Mouse (Mus musculus): ENCODE data around the gene Dnmt3c. TPM values are rescaled to one million over a fixed set of nuclear protein-coding genes. Genes with fewer than 3 reads are reported as not detected.
"Not testable (repeated sequence)": the region's sequence is repeated elsewhere in the genome, so short reads cannot be mapped to it uniquely, and the experiment has no call there.

Dnmt3c gene
- total and polyA plus RNA-seq, 3 experiments, result 0.02 TPM; not detected in 2

DNA sequence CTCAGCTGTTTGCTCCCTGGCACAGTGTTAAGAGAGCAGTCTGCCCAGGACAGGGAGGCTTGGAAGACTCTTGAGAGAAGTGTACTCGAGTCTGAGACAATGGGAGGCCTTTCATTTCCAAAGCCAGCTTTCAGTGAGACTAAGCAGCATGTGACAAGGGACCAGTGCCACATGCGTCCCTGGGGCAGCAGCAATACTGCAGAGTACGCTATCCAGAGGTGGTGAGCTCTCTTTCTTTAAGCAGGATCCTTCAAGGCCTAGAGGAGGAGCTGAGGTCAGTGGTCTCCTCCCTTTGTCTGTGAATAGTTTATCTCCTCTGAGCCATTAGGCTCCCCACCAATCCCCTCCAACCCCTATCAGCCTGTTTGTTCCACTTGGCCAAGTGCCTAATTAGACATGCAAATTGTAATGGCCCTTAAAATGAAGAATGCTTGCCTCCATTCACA lies 16.2 kb downstream of the Dnmt3c start:
- ATAC-seq (ENCODE audit: extremely low read depth, insufficient number of reproducible peaks, low FRiP score, poor library complexity, severe bottlenecking), result no peak

DNA sequence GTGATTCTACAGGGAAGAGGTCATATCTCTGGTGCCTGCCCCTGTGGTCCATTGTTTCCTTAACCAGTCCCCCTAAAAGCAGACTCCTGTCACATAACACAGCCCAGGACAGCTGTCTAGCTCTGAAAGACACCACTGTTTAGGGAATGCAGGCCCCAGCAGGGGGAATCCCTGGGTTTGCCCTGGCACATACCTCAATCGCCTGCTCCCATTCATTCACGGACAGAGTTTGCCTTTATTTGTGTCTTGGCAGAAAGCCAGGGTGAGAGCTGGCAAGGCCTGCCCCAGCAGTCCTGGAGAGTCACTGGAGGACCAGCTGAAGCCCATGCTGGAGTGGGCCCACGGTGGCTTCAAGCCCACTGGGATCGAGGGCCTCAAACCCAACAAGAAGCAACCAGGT lies 16.8 kb downstream of the Dnmt3c start:
- Histone ChIP-seq H3K36me3 (replicated peaks) (no peaks in the 10 kb centered on the region), H3K4me1 (ENCODE audit: insufficient read depth, low read depth, low read length) (peaks cover 2% of the 10 kb centered on the region; the same call in 1 of the 2 replicates), H3K27me3 (ENCODE audit: insufficient read depth, low read length) (peaks cover 20% of the 10 kb centered on the region), H3K4me3 (ENCODE audit: low read depth, low read length) (no peak overlapping the region), H3K9me3 (replicated peaks) (no peaks in the 10 kb centered on the region)
- ATAC-seq (ENCODE audit: extremely low read depth, insufficient number of reproducible peaks, low FRiP score, poor library complexity, severe bottlenecking), result no peak
- DNase-seq (ENCODE audit: low spot score), result no peak
- TF ChIP-seq GATA1 (IDR thresholded peaks at IDR 0.05; ENCODE audit: borderline replicate concordance, low read length), result no peak
- TF ChIP-seq POLR2AphosphoS5 (IDR thresholded peaks at IDR 0.05; ENCODE audit: insufficient replicate concordance, low read depth, low read length), result no peak
- TF ChIP-seq GATA2 (IDR thresholded peaks at IDR 0.05; ENCODE audit: borderline replicate concordance, low read depth, low read length), result no peak
- no peak for TF ChIP-seq CTCF (IDR thresholded peaks at IDR 0.05; ENCODE audit: low read depth, low read length)
- TF ChIP-seq TAL1 (conservative IDR thresholded peaks at IDR 0.05; ENCODE audit: low read depth, low read length), result no peak

More for the DNA sequence above, 16.2 kb downstream of the Dnmt3c start:
- TF ChIP-seq TAL1 (conservative IDR thresholded peaks at IDR 0.05; ENCODE audit: low read depth, low read length) (no peak), GATA1 (IDR thresholded peaks at IDR 0.05; ENCODE audit: borderline replicate concordance, low read length) (no peak), GATA2 (IDR thresholded peaks at IDR 0.05; ENCODE audit: borderline replicate concordance, low read depth, low read length) (no peak), POLR2AphosphoS5 (IDR thresholded peaks at IDR 0.05; ENCODE audit: insufficient replicate concordance, low read depth, low read length) (no peak), CTCF (IDR thresholded peaks at IDR 0.05; ENCODE audit: low read depth, low read length) (no peak)
- no peak for DNase-seq (ENCODE audit: low spot score)
- Histone ChIP-seq H3K9me3 (replicated peaks) (no peaks in the 10 kb centered on the region), H3K4me3 (ENCODE audit: low read depth, low read length) (no peak overlapping the region), H3K4me1 (ENCODE audit: insufficient read depth, low read depth, low read length) (peaks cover 2% of the 10 kb centered on the region; the same call in 1 of the 2 replicates), H3K36me3 (replicated peaks) (no peaks in the 10 kb centered on the region), H3K27me3 (ENCODE audit: insufficient read depth, low read length) (peaks cover 20% of the 10 kb centered on the region)

DNA sequence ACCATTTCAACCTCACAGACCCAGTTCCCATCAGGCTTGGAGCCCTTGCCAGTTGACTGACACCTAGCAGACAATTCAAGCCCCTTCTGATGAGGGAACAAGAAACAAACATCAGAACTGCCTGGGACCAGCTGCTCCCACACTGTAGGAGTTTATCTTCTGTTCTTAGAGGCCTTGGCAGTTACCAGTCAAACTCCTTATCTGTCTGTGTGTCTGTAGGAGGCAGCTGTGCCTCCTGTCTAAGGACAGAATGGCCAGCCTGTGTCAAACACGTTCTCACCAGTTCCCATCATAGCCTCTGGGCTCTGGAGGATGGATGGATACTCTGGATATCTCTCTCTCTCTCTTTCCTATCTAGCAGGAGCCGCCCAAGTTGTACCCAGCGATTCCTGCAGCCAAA lies 21.4 kb downstream of the Dnmt3c start:
- not testable (repeated sequence) for DNase-seq (ENCODE audit: low spot score); ATAC-seq (ENCODE audit: extremely low read depth, insufficient number of reproducible peaks, low FRiP score, poor library complexity, severe bottlenecking); H3K4me3 ChIP-seq (ENCODE audit: low read depth, low read length); H3K9me3 ChIP-seq (replicated peaks); H3K36me3 ChIP-seq (replicated peaks); H3K4me1 ChIP-seq (ENCODE audit: insufficient read depth, low read depth, low read length)
- H3K27me3 ChIP-seq (ENCODE audit: insufficient read depth, low read length), result peaks cover 17% of the 10 kb centered on the region

DNA sequence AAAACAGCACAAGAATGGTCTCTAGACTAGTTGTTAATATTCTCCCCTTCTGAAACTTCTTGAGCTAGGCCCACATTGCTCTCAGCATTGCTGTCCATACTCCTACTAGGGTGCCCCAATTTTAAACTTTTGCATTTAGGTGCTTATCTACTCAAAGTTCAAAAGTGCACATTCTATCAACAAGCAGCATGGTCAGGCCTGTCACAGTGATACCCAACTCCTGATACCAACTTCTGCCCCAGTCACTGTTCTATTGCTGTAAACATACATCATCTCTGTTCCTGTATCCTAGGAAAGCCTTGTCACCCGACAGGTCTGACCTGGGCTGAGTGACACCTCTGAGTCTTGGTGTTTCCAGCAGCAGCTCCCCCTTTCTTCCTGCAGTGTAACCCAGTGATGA lies 26.6 kb downstream of the Dnmt3c start:
- Histone ChIP-seq H3K27me3 (ENCODE audit: insufficient read depth, low read length) (peaks cover 7% of the 10 kb centered on the region), H3K4me1 (ENCODE audit: insufficient read depth, low read depth, low read length) (peaks cover 4% of the 10 kb centered on the region; the same call in 1 of the 2 replicates), H3K36me3 (replicated peaks) (no peaks in the 10 kb centered on the region), H3K4me3 (ENCODE audit: low read depth, low read length) (no peak overlapping the region), H3K9me3 (replicated peaks) (no peaks in the 10 kb centered on the region)
- DNase-seq (ENCODE audit: low spot score), result no peak
- no peak for ATAC-seq (ENCODE audit: extremely low read depth, insufficient number of reproducible peaks, low FRiP score, poor library complexity, severe bottlenecking)
- TF ChIP-seq CTCF (IDR thresholded peaks at IDR 0.05; ENCODE audit: low read depth, low read length) (no peak), TAL1 (conservative IDR thresholded peaks at IDR 0.05; ENCODE audit: low read depth, low read length) (no peak)

DNA sequence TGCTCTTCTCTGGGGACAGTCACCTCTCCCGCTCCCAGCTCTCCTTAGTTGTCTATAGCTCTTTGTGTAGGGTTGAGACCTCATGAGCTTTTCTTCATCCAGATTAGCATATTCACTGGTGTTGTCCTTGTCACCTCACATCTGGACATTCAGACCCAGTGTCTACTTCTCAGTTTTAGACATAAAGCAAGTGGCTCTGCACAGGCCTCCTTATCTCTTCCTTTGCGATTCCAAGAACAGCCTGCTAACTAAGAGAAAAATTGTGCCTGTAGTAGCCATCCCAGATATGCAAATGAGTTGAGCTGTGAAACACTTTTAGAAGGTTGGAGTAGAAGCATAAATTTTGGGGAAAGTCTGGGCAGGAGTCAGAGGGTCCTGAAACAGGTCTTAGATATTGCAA lies 28.0 kb downstream of the Dnmt3c start:
- ATAC-seq (ENCODE audit: extremely low read depth, insufficient number of reproducible peaks, low FRiP score, poor library complexity, severe bottlenecking) (no peak), DNase-seq (ENCODE audit: low spot score) (no peak)
- Histone ChIP-seq H3K27me3 (ENCODE audit: insufficient read depth, low read length) (peaks cover 11% of the 10 kb centered on the region), H3K4me3 (ENCODE audit: low read depth, low read length) (no peak overlapping the region), H3K9me3 (replicated peaks) (no peaks in the 10 kb centered on the region), H3K36me3 (replicated peaks) (no peaks in the 10 kb centered on the region), H3K4me1 (ENCODE audit: insufficient read depth, low read depth, low read length) (peaks cover 4% of the 10 kb centered on the region; the same call in 1 of the 2 replicates)
- TF ChIP-seq GATA1 (IDR thresholded peaks at IDR 0.05; ENCODE audit: borderline replicate concordance, low read length), result no peak
- no peak for TF ChIP-seq POLR2AphosphoS5 (IDR thresholded peaks at IDR 0.05; ENCODE audit: insufficient replicate concordance, low read depth, low read length)
- no peak for TF ChIP-seq GATA2 (IDR thresholded peaks at IDR 0.05; ENCODE audit: borderline replicate concordance, low read depth, low read length)
- no peak for TF ChIP-seq CTCF (IDR thresholded peaks at IDR 0.05; ENCODE audit: low read depth, low read length)
- TF ChIP-seq TAL1 (conservative IDR thresholded peaks at IDR 0.05; ENCODE audit: low read depth, low read length), result no peak

GRCm38 (mm10) chr2:153724871-153725270 lies 28.4 kb downstream of the Dnmt3c start:
- no peak overlapping the region for H3K4me3 ChIP-seq (ENCODE audit: low read depth, low read length)
- TF ChIP-seq CTCF (IDR thresholded peaks at IDR 0.05; ENCODE audit: low read depth, low read length) (no peak), GATA1 (IDR thresholded peaks at IDR 0.05; ENCODE audit: borderline replicate concordance, low read length) (no peak), POLR2AphosphoS5 (IDR thresholded peaks at IDR 0.05; ENCODE audit: insufficient replicate concordance, low read depth, low read length) (no peak), GATA2 (IDR thresholded peaks at IDR 0.05; ENCODE audit: borderline replicate concordance, low read depth, low read length) (no peak), TAL1 (conservative IDR thresholded peaks at IDR 0.05; ENCODE audit: low read depth, low read length) (no peak)
- peaks cover 16% of the 10 kb centered on the region for H3K27me3 ChIP-seq (ENCODE audit: insufficient read depth, low read length)
- no peaks in the 10 kb centered on the region for H3K36me3 ChIP-seq (replicated peaks)
- peaks cover 4% of the 10 kb centered on the region; the same call in 1 of the 2 replicates for H3K4me1 ChIP-seq (ENCODE audit: insufficient read depth, low read depth, low read length)
- H3K9me3 ChIP-seq (replicated peaks), result no peaks in the 10 kb centered on the region
- no peak for DNase-seq (ENCODE audit: low spot score)
- ATAC-seq (ENCODE audit: extremely low read depth, insufficient number of reproducible peaks, low FRiP score, poor library complexity, severe bottlenecking), result no peak

- no peak overlapping the region for H3K4me3 ChIP-seq (ENCODE audit: low read depth, low read length)
- peaks cover 4% of the 10 kb centered on the region; the same call in 1 of the 2 replicates for H3K4me1 ChIP-seq (ENCODE audit: insufficient read depth, low read depth, low read length)
- peaks cover 16% of the 10 kb centered on the region for H3K27me3 ChIP-seq (ENCODE audit: insufficient read depth, low read length)
- no peaks in the 10 kb centered on the region for H3K36me3 ChIP-seq (replicated peaks)
- no peak for DNase-seq (ENCODE audit: low spot score)
- no peak for TF ChIP-seq CTCF (IDR thresholded peaks at IDR 0.05; ENCODE audit: low read depth, low read length)
- no peak for TF ChIP-seq POLR2AphosphoS5 (IDR thresholded peaks at IDR 0.05; ENCODE audit: insufficient replicate concordance, low read depth, low read length)
- TF ChIP-seq GATA1 (IDR thresholded peaks at IDR 0.05; ENCODE audit: borderline replicate concordance, low read length), result no peak
- no peak for TF ChIP-seq TAL1 (conservative IDR thresholded peaks at IDR 0.05; ENCODE audit: low read depth, low read length)
- TF ChIP-seq GATA2 (IDR thresholded peaks at IDR 0.05; ENCODE audit: borderline replicate concordance, low read depth, low read length), result no peak
- no peaks in the 10 kb centered on the region for H3K9me3 ChIP-seq (replicated peaks)
- no peak for ATAC-seq (ENCODE audit: extremely low read depth, insufficient number of reproducible peaks, low FRiP score, poor library complexity, severe bottlenecking)
These were observed 28.8 kb downstream of the Dnmt3c start for GRCm38 (mm10) chr2:153725291-153725690.

Measured in G1E (cell line).